In genomic region chr14:121191739-121192138, GRCm38 (mm10) we compare ENCODE assay signal across 8 mouse cellular contexts.
DNase-seq lines count a peak whose midpoint lies in the region; ATAC-seq lines count a peak whose summit lies in the region.

No protein-coding gene starts in this region.

- H3K4me2 ChIP-seq in stomach, embryonic 14.5 days (replicated peaks; ENCODE audit: low read depth, low read length): no peak overlapping the region

- no peak for DNase-seq in frontal cortex, postnatal 25 days (ENCODE audit: low spot score in 2 of 2)
- peak; percentile 34 to 39 for DNase-seq in urinary bladder, postnatal 36 days (ENCODE audit: low spot score in 2 of 2)
- no peak for DNase-seq in urinary bladder, adult 18-20 months (ENCODE audit: low spot score in 2 of 2)
- DNase-seq in kidney, postnatal 36 days: peak; percentile 33 to 36
- DNase-seq in natural killer cell, adult 2 months (ENCODE audit: low spot score in 2 of 2): no peak
- no peak for DNase-seq in adrenal gland, postnatal 36 days

- WGBS in stomach, embryonic 14.5 days: 29% methylated on average over 13 of the region's 13 CpGs

- peaks cover 16% of the 10 kb centered on the region; the same call in 1 of the 2 replicates for H3K4me1 ChIP-seq in stomach, embryonic 14.5 days (ENCODE audit: control insufficient read depth, insufficient read depth, low read length)

- peak overlapping the region; percentile 72; the same call in 1 of the 2 replicates for H3K27ac ChIP-seq in stomach, embryonic 14.5 days (ENCODE audit: low read length)

- H3K9me3 ChIP-seq in stomach, embryonic 14.5 days (ENCODE audit: control insufficient read depth, low read depth, low read length): peaks cover 8% of the 10 kb centered on the region

- H3K4me3 ChIP-seq in stomach, embryonic 14.5 days (ENCODE audit: low read depth, low read length): no peak overlapping the region

- peak; percentile 76 for ATAC-seq in frontal cortex, adult (ENCODE audit: low TSS enrichment)
- ATAC-seq in stomach, embryonic 14.5 days (ENCODE audit: insufficient number of reproducible peaks, insufficient read depth, low FRiP score, low read depth): no peak

- no peaks in the 10 kb centered on the region for H3K36me3 ChIP-seq in stomach, embryonic 14.5 days (ENCODE audit: control insufficient read depth, insufficient read depth, low read length)

- no peaks in the 10 kb centered on the region for H3K27me3 ChIP-seq in stomach, embryonic 14.5 days (ENCODE audit: control insufficient read depth, insufficient read depth, low read length)

- no peak overlapping the region for H3K9ac ChIP-seq in stomach, embryonic 14.5 days (replicated peaks; ENCODE audit: low read depth, low read length)

Comparison
In these comparisons a context has a peak if more than half of its experiments do, and no peak if none do; other contexts are left out.
1. DNase-seq: peak in urinary bladder, postnatal 36 days (2 of 2) and kidney, postnatal 36 days (2 of 2); none in frontal cortex, postnatal 25 days (0 of 2), urinary bladder, adult 18-20 months (0 of 2), natural killer cell, adult 2 months (0 of 2) and adrenal gland, postnatal 36 days (0 of 2).